Mouse (Mus musculus) MEL (cell line): ENCODE data around the gene Suox.

Source experiments
- CTCF ChIP-seq, 3 experiments: IDR thresholded peaks in 2 of 3; conservative IDR thresholded peaks in 1 of 3; 2 replicates each; pipeline ENCODE4 v1.5.1; 2011 to 2012; ENCODE audit warnings: low read length in 3 of 3, low read depth in 2 of 3, mild to moderate bottlenecking in 2 of 3, improper control_type of control experiment in 1 of 3, inconsistent platforms in 1 of 3, mixed read lengths in 1 of 3, moderate library complexity in 1 of 3; ENCODE audit not compliant: control insufficient read depth in 1 of 3, insufficient read depth in 1 of 3, poor library complexity in 1 of 3, severe bottlenecking in 1 of 3
- MXI1 ChIP-seq: IDR thresholded peaks from 2 replicates; pipeline ENCODE4 v1.6.1; 2011; ENCODE audit warnings: mild to moderate bottlenecking, low read depth, low read length, improper control_type of control experiment

GRCm38 (mm10) chr10:128625287-128625894 is 48.5 kb downstream of the Suox start:
- peak; percentile 34 for TF ChIP-seq MXI1
- TF ChIP-seq CTCF (IDR thresholded peaks at IDR 0.05 in 2 of 3, conservative IDR thresholded peaks at IDR 0.05 in 1 of 3; ENCODE audit: control insufficient read depth in 1 of 3, insufficient read depth in 1 of 3, low read depth in 2 of 3, low read length in 3 of 3, poor library complexity in 1 of 3, severe bottlenecking in 1 of 3) = no peak
